Mouse (Mus musculus): ENCODE data around the gene Pgf.

GRCm38 (mm10) chr12:85202191-85202590, 24.6 kb upstream of the Pgf start:
- no peak for TF ChIP-seq CTCF (IDR thresholded peaks at IDR 0.05 in 2 of 3, conservative IDR thresholded peaks at IDR 0.05 in 1 of 3; ENCODE audit: control insufficient read depth in 1 of 3, insufficient read depth in 1 of 3, low read depth in 2 of 3, low read length in 3 of 3, poor library complexity in 1 of 3, severe bottlenecking in 1 of 3)
- TF ChIP-seq EP300 (IDR thresholded peaks at IDR 0.05; ENCODE audit: low read depth in 1 of 2, low read length in 2 of 2) = no peak
- no peak for TF ChIP-seq POLR2A (IDR thresholded peaks at IDR 0.05; ENCODE audit: control insufficient read depth in 1 of 2, insufficient read depth in 1 of 2, low read depth in 1 of 2, low read length in 2 of 2, poor library complexity in 1 of 2)
- TF ChIP-seq GATA1 (IDR thresholded peaks at IDR 0.05; ENCODE audit: low read depth, low read length) = no peak
- no peak for TF ChIP-seq TAL1 (IDR thresholded peaks at IDR 0.05; ENCODE audit: low read length)
- TF ChIP-seq NRF1 (IDR thresholded peaks at IDR 0.05; ENCODE audit: insufficient read depth, low read depth, low read length, poor library complexity, severe bottlenecking) = no peak
- no peak for TF ChIP-seq ZMIZ1 (IDR thresholded peaks at IDR 0.05; ENCODE audit: low read depth, low read length)
- no peak for TF ChIP-seq MEF2A (IDR thresholded peaks at IDR 0.05; ENCODE audit: extremely low read depth, insufficient replicate concordance, low read depth, low read length, poor library complexity, severe bottlenecking)
- TF ChIP-seq MAZ (IDR thresholded peaks at IDR 0.05; ENCODE audit: low read depth, low read length) = no peak
- no peak for TF ChIP-seq MYB (IDR thresholded peaks at IDR 0.05; ENCODE audit: low read depth, low read length)
- no peak for TF ChIP-seq HCFC1 (IDR thresholded peaks at IDR 0.05; ENCODE audit: low read depth, low read length)
- no peak for TF ChIP-seq KAT2A (conservative IDR thresholded peaks at IDR 0.05; ENCODE audit: low read depth, low read length)
- TF ChIP-seq SMC3 (IDR thresholded peaks at IDR 0.05; ENCODE audit: low read depth, low read length) = no peak
- no peak for TF ChIP-seq POLR2AphosphoS2 (IDR thresholded peaks at IDR 0.05; ENCODE audit: low read length)
